Mouse (Mus musculus) kidney, adult 2 months (tissue): ENCODE results near the gene Atf7ip. TPM values are rescaled to one million over a fixed set of nuclear protein-coding genes. Genes with fewer than 3 reads are reported as not detected.

Experiments
- DNase-seq: peaks from one replicate; pipeline ENCODE4 v3.0.0; 2021
- H3K27ac ChIP-seq: fragments of 200-500 bp; 2 replicates; pipeline ENCODE4 v1.5.1; 2012; ENCODE audit warnings: low read depth, low read length, control low read depth, inconsistent platforms; ENCODE audit not compliant: insufficient read depth
- H3K27me3 ChIP-seq: fragments of 200-500 bp; replicated peaks from 2 replicates; pipeline ENCODE4 v1.6.1; 2012; ENCODE audit warnings: mild to moderate bottlenecking, moderate library complexity, low read length, inconsistent platforms; ENCODE audit not compliant: control insufficient read depth, insufficient read depth
- H3K36me3 ChIP-seq: fragments of 200-500 bp; 2 replicates; pipeline ENCODE4 v1.6.1; 2012; ENCODE audit warnings: mild to moderate bottlenecking, moderate library complexity, low read length, inconsistent platforms; ENCODE audit not compliant: control insufficient read depth, insufficient read depth
- H3K4me1 ChIP-seq: fragments of 200-500 bp; 2 replicates; pipeline ENCODE4 v1.6.1; 2011; ENCODE audit warnings: low read length; ENCODE audit not compliant: control insufficient read depth, insufficient read depth
- H3K4me3 ChIP-seq: fragments of 200-500 bp; 2 replicates; pipeline ENCODE4 v1.5.1; 2011; ENCODE audit warnings: mild to moderate bottlenecking, low read depth, low read length, control low read depth; ENCODE audit not compliant: insufficient read depth
- CTCF ChIP-seq: fragments of 200-500 bp; conservative IDR thresholded peaks from 2 replicates; pipeline ENCODE4 v1.5.1; 2011; ENCODE audit warnings: low read depth, mild to moderate bottlenecking, control low read depth, low read length, moderate library complexity, mixed read lengths; ENCODE audit not compliant: insufficient read depth, insufficient read length
- POLR2A ChIP-seq: fragments of 200-500 bp; IDR thresholded peaks from one replicate; pipeline ENCODE4 v1.6.1; 2011; ENCODE audit warnings: low read depth, low read length, control low read depth
- WGBS: fragments of 180-500 bp; shearing (Covaris S2); methylation state at CpG from one replicate; pipeline ENCODE4 v1.1.7; 2018; 5-methylcytosine and 5-hydroxymethylcytosine counted together
- polyA plus RNA-seq: library from polyadenylated mRNA; depleted of rRNA; stranded (reverse); fragments of >200 nt; gene quantifications from 2 replicates; pipeline ENCODE4 v1.2.3, GENCODE M21; 2012

Gene Atf7ip
- polyA plus RNA-seq, 1 experiment: 13.9 TPM

DNA sequence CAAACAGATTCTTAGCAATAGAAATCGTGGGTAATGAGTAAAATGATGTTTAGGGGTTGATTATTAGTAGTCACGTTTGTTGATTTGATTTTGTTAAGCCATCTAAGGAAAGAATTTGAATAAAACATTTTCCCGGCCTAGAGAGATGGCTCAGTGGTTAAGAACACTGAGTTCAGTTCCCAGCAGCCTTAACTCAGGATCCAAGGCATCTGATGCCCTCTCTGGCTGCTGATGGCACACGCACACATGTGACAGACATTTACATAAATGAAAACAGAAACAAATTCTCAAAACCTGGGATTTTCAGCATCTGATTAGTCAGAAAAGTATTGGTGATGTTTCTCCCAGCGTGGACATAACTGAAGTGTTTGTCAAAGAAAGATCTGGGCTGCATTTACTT is 47.2 kb downstream of the Atf7ip start:
- H3K27me3 ChIP-seq: no peaks in the 10 kb centered on the region
- no peak for DNase-seq
- H3K4me3 ChIP-seq: no peak overlapping the region
- TF ChIP-seq POLR2A: no peak
- TF ChIP-seq CTCF: no peak
- H3K27ac ChIP-seq: peak overlapping the region; percentile 50
- 81% methylated on average over 5 of the region's 5 CpGs for WGBS
- H3K4me1 ChIP-seq: peaks cover 7% of the 10 kb centered on the region
- H3K36me3 ChIP-seq: no peaks in the 10 kb centered on the region

DNA sequence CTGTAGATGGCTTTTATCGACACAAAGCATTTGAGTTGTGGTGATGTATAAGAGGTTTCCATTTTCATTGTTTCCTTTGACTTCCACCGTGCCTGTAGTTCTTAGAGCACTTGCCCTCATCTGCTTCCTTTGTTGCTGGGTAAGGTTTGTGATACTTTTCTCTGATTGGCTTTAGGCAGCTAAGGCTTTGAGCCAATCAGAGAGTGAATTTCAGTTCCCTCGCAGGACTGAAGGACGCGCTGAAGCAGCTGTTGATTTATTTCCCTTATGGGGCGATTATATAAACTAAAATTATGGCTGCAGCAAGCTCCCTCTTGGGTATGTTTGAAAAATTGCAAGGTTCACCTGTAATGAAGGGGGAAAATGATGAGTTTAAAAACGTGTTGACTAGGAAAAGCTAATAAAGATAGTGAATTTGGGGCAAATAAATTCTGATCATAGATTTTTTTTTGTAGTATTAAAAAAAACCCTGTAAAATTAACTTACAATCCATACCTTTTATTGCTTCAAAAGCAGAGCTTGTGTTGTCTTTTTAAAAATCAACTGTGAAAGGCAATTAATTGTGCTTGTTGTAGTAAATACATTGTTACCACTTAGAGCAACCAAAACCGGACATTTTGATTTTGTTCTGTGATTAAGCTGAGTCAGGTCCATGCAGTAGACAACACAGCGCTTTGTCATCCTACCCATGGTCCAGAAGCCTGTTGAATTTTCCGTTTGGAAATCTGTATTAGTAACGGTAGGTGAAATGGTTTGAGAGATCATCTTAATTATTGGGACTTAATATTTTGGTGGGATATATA is 48.0 kb downstream of the Atf7ip start:
- Histone ChIP-seq H3K27ac (peak overlapping the region; percentile 71; the same call in 1 of the 2 replicates), H3K4me1 (peaks cover 5% of the 10 kb centered on the region), H3K4me3 (no peak overlapping the region), H3K36me3 (no peaks in the 10 kb centered on the region), H3K27me3 (no peaks in the 10 kb centered on the region)
- DNase-seq: peak; percentile 74
- TF ChIP-seq POLR2A (no peak), CTCF (no peak)
- 35% methylated on average over 11 of the region's 11 CpGs for WGBS

- whole genome bisulfite sequencing: 90% methylated on average over 7 of the region's 7 CpGs
- no peak overlapping the region for H3K4me3 ChIP-seq
- H3K4me1 ChIP-seq: peaks cover 5% of the 10 kb centered on the region
- no peaks in the 10 kb centered on the region for H3K27me3 ChIP-seq
- peak; percentile 51 for DNase-seq
- no peaks in the 10 kb centered on the region; the same call in 1 of the 2 replicates for H3K36me3 ChIP-seq
- H3K27ac ChIP-seq: no peak overlapping the region
- TF ChIP-seq POLR2A (no peak), CTCF (no peak)
These were observed 49.0 kb downstream of the Atf7ip start for GRCm38 (mm10) chr6:136554774-136555522.

- no peaks in the 10 kb centered on the region for H3K27me3 ChIP-seq
- peaks cover 4% of the 10 kb centered on the region for H3K36me3 ChIP-seq
- TF ChIP-seq POLR2A: no peak
- TF ChIP-seq CTCF: peak; percentile 69
- 64% methylated on average over 5 of the region's 5 CpGs for WGBS
- peaks cover 4% of the 10 kb centered on the region for H3K4me1 ChIP-seq
- peak; percentile 73 for DNase-seq
- H3K4me3 ChIP-seq: no peak overlapping the region
- H3K27ac ChIP-seq: no peak overlapping the region
These were observed 49.6 kb downstream of the Atf7ip start for GRCm38 (mm10) chr6:136555523-136555915.

DNA sequence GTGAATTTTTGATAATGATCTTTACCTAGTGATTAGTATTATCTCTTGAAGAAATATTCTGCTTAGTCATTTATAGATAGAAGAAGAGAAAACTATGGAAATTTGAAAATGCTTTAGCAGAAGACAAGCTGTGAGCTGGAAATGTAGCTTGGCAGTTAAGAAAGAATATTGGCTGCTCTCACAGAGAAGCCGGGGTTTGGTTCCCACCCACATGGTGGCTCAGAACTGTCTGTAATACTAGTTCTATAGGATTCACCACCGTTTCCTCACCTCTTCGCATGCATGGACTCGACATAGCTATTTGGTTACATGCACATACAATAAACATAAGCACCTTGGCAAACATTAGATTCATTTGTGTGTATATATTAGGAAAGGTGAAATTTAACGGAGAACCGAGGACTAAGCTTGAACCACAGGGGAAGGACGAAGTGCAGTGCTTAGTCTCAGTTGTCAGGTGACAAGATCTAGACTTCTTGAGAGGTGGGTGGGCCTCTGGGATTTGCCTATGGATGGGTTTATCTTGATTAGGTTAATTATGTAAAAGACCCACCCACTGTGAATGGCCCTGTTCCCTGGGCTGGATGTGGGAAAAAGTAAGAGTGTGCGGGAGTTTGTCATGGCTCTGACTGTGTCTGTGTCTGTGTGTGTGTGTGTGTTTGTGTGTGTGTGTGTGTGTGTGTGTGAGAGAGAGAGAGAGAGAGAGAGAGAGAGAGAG is 52.5 kb downstream of the Atf7ip start:
- Histone ChIP-seq H3K27ac (no peak overlapping the region), H3K27me3 (no peaks in the 10 kb centered on the region), H3K4me3 (no peak overlapping the region), H3K4me1 (no peaks in the 10 kb centered on the region; the same call in 1 of the 2 replicates), H3K36me3 (peaks cover 16% of the 10 kb centered on the region)
- TF ChIP-seq CTCF: no peak
- TF ChIP-seq POLR2A: no peak
- WGBS: 92% methylated on average over 8 of the region's 8 CpGs
- DNase-seq: no peak

DNA sequence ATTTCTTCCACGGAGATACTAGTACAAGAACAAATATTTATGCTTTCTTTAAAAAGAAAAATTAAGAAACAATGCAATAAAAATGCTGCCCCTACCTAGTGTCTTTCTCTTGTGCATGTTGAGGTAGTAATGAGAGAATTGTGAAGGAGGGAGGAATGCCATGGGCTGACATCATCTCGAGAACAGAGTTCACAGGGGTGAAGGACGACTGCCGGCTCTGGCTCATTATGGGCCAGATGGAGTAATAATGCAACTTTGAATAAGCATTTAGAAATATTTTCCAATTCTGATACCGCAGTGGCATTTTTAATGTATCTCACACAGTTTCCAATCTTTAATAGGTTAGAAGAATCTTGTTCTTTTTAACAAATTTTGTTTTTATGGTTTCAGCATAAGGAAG is 60.0 kb downstream of the Atf7ip start:
- DNase-seq: no peak
- Histone ChIP-seq H3K27ac (no peak overlapping the region), H3K36me3 (peaks cover 27% of the 10 kb centered on the region), H3K4me1 (no peaks in the 10 kb centered on the region), H3K27me3 (no peaks in the 10 kb centered on the region), H3K4me3 (no peak overlapping the region)
- WGBS: 86% methylated on average over 5 of the region's 5 CpGs
- TF ChIP-seq POLR2A: no peak
- no peak for TF ChIP-seq CTCF

DNA sequence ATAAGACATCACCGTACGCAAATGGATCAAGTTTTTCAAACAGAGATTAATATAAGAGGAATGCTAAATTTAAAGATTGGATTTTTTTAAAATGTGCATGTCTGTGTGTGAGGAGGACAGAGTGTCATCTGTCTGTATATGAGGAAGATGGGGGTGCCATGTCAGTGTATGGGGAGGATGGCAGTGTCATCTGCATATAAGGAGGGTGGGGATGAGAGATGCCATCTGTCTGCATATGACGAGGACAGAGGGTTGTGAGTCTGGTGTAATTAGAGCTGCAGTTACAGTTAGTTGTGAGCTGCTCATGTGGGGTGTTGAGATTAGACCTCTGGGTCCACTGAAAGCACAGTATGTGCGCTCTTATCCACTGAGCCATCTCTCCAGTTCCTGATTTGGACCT is 84.8 kb downstream of the Atf7ip start:
- Histone ChIP-seq H3K36me3 (peaks cover 7% of the 10 kb centered on the region), H3K27me3 (no peaks in the 10 kb centered on the region)
- WGBS: 90% methylated on average over 4 of the region's 4 CpGs

More for the DNA sequence above, 84.8 kb downstream of the Atf7ip start:
- H3K27ac ChIP-seq: no peak overlapping the region
- TF ChIP-seq CTCF (no peak), POLR2A (no peak)
- H3K4me1 ChIP-seq: no peaks in the 10 kb centered on the region
- DNase-seq: no peak
- no peak overlapping the region for H3K4me3 ChIP-seq
